Mouse (Mus musculus) CD4-positive helper T cell, adult 2 months (primary cell): ENCODE data around the gene Shmt2.

Experiments used
- DNase-seq: peaks from one replicate; pipeline ENCODE4 v3.0.0-alpha.2; 2012; ENCODE audit warnings: low read depth, missing footprints, low spot score

Gene Shmt2

DNA sequence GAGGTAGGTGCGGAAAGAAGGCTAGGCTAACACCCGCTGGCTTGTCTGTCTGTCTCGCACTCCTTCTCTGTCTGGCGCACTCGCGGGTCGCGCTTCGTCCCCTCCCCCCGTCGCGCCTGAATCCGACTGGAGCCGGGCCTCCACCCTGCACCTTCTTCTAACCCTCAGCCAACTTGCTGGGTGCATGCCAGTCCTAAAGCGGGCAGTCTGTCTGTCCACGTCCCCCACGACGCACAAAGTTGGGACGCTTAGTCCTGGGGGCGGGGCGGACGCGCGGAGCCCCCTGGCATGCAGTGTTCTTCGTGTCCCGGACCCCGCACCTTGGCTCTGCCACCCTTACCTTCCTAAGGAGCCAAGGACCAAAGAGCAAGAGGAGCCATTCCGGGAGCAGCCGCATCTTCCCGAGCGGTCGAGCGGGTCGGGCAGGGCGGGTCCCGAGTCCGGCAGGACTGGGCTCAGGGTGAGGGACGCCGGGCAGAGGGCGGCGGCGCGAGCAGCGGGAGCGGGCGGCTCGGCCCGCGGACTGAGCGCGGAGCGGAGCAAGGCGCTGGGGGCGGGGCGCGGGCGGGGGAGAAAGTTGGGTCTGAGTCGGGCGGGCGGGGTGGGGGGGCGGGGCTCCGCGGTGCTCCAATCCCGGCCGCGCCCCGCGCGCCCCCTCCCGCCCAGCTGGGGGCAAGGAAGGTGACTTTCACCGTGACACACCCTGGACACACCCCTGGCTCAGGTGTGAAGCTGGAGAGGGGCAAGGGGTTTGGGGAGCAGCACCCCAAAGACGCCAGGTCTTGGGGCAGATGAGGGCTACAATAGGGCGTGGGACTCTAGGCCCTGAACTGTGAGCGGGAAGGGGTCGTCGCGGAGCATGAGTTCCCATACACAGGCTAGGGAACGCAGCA, 12.0 kb upstream of the Shmt2 start, which contains the start of gene Nxph4:
Gene Nxph4 (minus strand): TSS at position 524 of the 893 bp plus-strand sequence.
- DNase-seq: peak; percentile 41

DNA sequence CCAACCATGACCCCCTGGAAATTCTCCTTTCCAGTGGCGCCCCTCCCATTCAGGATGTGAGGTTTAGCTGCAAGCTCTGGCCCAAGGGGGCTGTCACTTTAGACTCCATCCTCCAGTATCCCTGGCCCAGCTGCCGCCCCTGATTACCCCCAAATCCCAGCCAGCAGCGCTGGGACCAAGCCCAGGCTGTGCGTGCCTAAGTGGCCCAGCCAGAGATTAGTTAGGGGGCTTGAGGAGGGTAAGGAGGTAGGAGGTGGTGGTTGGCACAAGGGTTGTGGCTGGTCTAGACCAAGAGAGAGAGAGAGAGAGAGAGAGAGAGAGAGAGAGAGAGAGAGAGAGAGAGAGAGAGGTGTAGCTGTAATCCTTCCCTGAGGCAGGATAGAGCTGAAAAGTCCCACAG, 9.3 kb upstream of the Shmt2 start:
- no peak for DNase-seq

DNA sequence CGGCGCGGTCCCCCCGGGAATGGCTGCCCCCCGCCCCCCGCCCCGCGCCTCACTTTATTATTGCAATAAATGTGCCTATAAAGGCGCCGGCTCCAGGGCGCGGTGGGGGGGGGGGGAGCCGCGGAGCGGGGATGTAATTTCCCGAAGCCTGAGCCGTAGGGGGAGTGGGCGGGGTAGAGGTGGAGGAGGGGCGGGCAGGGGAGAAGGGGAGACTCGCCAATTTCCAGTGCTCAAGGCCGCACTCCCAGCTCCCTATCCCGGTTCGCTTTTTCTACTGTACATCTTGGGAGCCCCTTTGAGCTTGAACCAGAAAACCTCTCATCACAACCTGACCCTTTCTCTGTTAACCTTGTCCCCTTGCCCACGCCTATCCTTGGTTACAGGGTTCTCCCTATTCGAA, 8.7 kb upstream of the Shmt2 start:
- no peak for DNase-seq

DNA sequence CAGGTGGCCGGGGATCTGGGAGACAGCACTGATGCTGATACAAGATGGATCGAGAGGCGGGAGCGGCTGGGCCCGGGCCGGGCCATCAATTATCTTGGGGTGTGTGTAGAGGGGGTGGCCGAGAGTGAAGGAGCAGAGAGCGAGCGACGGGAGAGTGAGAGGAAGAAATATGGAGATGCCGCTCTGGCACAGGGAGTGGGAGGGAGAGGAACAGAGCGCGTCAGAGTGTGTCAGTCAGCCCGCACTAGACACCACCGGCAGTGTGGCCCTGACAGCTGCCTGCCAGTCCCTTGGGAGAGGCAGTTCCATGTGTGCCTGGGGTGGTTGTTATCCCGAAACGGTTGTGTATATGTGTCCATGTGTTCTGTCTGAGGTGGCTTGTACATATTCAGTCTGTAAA, 5.2 kb upstream of the Shmt2 start:
- DNase-seq: no peak

DNA sequence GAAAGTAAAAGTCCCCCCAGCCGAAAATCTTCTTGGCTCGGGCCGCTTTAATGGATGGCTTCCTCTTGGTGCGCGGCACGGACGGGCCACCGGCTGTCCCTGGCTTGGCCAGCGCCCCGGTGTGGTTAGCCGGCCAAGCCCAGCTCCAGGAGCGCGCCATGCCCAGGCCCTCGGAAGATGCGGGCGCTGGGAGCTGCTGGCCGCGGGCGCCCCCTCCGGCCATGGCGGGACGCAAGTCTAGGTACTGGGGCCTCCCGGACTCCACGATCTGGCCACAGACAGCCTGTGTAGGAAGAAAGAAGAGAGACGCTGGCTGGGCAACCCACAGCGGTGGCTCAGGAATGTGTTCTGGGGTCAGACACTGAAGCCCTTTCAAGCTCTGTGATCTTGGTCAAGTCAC, 4.4 kb upstream of the Shmt2 start:
- no peak for DNase-seq

DNA sequence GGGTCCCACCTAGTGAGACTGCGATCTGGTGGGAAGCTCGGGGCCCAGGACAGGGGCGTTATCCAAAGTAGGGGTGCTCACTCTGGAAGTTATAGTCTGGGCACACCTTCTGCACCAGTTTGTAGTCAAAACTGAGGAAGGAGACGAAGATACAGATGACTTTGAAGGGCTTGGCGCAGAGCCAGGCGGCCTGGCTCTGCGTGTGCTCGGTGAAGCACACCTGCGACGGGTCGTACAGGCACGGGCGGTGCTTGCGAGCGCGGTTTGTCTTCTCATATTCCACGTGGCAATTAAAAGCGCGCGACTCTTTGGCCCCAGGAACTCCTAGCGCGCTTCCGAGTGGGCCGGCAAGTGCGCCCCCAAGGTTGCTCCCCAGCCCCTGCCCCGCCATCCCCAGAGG, 3.8 kb upstream of the Shmt2 start:
- peak; percentile 75 for DNase-seq

DNA sequence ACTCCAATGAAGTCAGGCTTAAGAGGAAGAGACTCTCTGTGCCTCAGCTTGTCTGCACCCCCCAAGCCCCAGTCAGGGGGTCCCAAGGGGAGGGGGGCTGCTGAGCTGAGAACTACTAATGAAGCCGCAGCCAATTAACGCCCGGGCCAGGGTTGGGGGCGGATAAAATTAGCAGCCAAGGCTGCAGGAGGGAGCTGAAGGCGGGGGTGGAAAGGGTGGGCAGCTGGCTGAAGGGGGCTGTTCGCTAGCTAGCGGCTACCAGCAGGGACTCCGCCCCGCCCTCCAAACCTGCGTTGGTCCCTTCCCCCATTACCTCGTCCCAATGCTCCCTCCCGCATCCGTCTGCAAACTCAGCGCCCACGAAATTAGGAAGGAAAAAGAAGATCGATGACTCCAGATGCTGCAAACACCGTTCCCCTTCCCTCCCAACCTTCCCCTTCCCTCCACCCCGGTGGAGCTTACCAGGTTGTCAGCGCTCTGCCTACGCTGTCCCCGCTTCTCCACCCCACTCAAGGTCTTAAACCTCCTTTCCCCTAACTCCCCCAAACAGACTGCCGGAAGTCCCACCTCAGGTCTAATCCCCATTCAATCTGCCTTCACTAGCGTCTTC, 2.5 kb upstream of the Shmt2 start:
- no peak for DNase-seq

DNA sequence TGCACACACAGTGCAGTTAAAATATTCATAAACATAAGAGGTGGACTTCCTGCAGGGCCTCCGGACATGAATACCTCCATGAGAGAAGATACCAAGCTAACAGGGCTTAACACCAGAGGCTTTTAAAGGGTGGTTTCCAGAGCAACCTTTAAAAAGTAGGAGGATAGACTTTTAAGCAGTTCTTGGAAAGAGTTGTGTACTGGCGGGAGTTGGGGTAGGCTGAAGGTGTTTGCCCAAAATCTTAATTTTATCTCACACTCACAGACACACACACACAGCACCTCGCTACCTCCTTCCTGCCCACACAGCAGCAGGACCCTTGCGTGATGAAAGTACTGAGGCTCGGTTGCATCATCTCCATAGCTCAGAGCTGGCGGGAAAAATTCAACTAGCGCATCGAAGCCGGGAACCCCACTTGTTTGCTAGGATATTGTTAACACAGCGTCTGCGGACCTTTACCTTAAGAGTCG, 598 bp downstream of the Shmt2 start:
- peak; percentile 53 for DNase-seq

DNA sequence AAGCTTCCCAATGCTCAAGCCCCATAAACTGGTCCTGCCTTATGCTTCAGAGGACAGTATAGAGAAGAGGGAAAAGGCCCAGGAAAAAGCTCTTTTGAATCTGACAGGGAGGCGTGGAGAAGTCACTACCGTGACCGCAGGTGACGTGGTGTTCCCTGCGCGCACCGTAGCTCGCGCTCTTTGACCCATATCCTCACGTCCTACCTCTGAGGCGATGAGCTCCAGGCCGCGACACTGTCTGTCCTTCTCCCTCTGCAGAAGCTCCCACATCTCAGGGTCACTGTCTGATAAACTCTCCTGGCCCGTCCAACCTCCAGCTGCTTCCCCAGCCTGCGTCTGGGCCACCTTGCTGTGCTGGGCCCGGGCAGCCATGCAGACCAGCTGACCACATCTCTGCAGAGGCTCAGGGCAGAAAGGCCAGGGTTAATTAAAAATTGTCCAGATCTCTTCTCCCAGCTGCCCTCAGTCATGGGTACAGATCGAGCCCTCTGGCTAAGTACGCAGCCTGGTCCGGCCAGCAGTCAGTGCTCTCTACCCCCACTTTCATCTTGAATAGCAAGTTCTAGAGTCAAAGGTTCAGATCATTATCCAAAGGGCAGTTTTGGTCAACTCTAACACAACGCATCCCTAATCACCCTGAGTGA, 1.4 kb downstream of the Shmt2 start:
- peak; percentile 1 for DNase-seq

DNA sequence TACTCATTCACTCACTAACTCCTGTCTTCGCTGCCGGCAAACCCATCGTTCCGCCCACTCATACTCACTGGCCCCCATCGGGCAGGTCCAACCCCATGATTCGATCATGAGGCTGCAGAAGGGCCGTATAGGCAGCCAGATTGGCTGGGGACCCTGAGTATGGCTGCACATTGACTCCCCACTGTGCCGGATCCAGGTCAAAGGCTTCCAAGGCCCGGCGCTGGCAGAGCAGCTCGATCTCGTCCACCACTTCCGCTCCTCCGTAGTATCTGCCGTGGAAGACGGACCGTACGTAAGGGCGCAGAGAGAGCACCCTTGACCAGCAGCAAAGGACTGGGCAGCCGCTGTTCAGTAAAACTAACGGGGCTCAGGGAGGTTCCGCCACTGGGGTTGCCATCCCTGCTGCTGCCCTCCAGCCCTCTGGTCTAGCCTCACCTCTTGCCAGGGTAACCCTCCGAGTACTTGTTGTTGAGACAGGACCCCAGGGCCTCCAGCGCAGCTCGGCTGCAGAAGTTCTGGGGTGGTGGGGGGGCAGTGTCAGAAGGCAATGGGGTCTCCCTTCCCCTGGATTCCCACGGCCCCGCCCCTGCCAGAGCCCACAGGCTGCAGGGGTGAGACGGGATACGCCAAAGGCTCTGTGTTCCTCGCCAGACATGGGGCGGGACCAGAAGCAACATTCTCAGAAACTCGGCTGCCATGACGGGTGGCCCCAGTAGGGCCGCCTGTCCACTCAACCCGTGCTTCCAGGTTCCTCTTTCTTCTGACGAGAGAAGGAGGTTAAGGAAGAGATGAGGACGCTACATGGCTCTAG, 2.1 kb downstream of the Shmt2 start:
- no peak for DNase-seq

DNA sequence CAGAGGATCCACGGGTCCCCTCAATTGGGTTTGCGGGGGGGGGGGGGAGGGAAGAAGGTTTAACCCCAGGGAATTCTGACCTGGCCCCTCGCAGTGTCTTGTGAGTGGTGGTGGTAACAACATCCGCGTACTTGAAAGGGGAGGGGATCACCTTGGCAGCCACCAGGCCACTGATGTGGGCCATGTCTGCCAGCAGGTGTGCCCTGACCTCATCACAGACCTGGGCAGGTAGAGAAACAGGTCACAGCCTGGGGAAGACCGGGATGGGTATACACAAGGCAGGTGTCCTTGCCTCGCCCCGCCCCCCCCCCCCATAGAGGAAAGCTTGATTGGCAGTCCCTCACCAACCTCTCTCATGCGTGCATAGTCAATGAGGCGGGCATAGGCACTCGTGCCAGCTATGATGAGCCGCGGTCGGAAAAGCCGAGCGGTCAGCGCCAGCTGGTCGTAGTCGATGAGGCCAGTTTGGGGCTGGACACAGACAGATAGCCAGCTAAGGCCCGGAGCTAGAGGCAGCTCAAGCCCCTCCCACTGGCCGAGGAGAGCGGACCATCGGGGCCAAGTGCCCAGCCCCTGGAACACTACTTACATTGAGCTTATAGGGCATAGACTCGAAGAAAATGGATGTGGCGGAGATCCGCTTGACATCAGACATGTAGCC, 3.1 kb downstream of the Shmt2 start:
- DNase-seq: no peak

DNA sequence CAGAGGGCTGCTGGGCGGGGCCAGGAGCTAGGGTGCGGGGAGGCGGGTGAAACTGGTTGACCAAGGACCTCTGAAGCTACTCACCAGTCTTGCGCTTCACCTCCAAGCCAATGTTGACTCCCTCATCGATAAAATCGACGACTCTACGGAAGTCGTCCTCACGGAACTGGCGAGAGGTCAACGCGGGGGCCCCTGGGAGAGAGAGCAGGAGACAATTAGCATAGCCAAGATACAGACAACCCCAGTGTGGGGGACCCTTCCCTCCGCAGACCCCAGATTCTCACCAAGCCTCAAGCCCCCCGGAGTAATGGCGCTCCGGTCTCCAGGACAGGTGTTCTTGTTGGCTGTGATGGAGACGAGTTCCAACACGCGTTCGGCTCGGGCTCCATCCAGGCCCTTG, 4.3 kb downstream of the Shmt2 start:
- DNase-seq: no peak

DNA sequence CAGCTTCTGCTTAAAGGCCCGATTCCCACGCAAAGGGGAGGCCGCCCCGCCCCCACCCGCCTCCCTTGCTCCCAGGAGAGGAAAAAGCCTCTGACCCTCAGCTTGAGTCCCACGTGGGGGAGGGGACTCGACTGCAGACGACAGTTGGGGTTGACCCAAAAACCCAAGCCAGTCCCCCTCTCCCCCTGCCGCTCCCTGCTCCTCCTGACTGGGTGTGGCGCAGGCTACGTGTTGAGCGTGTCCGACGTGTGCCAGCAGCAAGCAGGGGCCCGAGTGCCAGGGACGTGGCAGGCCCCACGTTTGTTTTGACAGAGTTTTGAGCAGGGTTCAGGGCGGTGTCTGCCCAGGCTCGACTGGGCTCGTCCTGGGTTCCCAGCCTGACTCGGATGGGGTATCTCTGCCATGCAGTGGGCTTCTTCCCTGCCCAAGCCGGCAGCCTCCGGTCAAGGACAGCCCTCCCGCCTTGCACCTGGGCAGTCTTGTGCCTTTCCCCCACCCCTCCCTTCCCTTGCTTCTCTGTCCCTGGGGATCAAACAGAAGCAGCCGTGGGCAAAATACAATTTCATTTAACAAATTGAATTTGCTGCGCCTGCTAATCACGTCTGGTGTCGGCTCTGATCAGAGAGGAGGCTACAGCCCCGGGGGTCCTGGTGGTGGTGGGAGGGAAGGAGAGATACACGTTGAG, 5.5 kb downstream of the Shmt2 start:
- DNase-seq: no peak

DNA sequence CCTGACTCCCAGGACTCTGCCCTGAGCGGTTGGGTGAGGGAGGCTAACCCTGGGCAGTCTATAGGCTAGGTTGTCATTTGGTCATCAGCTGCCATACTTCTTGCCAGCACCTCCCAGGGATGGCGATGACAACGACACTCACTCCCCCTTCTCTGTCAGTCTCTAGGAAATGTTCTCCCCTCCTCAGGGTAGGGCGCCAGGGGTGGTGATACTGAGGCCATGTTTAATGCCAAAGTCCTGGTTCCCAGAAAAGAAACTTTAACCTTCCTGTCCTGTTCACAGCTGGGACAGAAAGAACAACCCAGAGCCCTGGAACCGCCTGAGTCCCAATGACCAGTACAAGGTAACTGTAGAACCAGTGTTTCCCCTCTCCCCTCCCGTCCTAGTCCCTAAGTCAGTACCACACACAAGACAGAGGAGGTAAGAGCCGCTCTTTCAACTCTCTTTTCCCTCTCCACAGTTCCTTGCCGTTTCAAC, 6.2 kb downstream of the Shmt2 start:
- no peak for DNase-seq

DNA sequence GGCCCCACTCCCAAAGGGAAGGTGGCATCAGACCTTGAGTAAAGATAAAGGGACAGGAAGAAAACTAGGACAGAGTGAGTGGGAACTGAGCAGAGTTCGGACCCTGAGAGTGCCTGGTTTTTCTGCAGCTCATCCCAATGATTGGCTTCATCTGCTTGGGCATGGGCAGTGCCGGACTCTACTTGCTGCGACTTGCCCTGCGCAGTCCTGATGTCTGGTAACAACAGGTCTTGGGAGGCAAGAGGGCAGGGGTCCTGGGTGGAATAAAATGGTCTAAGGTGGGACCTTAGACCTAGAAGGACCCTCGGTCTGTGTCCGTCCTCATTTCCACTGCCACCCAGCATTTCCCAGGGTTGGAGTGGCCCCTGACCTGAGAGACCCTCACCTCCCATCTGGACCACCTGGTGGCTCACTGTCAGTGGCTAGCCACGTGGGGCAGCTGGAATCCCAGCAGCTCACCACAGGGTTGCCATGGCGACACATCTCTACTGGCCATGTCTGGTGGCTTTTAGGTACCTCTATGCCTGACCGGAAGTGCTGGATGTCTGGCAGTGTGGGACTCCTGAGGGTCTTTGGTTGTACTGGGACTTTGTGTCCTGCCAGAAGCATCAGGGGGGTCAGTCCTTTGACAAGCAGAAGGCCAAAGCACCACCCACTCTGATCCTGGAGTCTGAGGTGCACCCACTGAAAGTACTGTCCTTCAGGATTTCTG, 6.8 kb downstream of the Shmt2 start:
- no peak for DNase-seq

DNA sequence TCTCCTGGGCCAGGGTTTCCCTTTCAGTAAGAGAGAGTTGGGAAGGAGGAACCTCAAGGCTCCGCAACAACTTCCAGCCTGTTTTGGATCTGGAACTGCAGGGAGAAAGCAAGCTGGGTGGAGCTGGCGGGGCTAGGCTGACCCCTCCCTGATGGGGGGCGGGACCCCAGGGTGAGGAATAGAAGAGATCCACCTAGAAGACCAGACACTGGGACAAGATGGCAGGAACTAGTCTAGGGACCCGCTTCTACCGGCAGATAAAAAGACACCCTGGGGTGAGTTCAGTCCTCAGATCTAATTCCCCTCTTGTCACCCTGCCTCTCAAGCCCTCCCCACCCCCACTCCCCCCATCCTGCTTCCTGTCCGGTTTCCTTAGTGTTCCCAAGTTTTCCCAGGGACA, 7.5 kb downstream of the Shmt2 start, which contains the start of gene Ndufa4l2:
Gene Ndufa4l2 (plus strand): TSS at position 204 of the 400 bp plus-strand sequence.
- DNase-seq: no peak

DNA sequence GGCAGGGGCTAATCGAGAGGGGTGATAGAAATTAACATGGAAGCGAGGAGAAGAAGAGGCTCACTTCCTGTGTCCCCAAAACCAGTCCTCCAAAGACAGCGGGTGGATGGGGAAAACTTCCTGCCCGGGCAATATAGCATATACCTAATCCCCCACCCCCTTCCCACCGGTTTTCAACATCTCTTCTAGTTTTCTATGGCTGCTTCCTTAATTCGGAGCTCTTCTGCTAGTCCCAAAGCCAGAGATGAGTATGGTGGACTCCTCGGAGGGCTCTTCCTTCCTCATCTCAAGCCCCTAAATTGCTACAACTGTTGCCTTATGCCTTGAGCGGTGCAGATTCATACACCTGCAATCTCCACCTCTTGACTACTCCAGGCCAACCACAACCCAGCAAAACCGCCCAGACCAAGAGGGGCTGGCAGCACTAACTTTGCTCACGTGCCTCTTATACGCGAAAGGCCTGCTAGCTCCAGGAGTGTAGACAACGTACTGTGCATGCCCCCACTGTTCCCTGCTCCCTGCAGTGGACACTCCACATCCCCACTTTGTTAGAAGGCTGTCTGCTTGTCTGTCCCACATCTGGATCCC, 8.0 kb downstream of the Shmt2 start:
- no peak for DNase-seq

DNA sequence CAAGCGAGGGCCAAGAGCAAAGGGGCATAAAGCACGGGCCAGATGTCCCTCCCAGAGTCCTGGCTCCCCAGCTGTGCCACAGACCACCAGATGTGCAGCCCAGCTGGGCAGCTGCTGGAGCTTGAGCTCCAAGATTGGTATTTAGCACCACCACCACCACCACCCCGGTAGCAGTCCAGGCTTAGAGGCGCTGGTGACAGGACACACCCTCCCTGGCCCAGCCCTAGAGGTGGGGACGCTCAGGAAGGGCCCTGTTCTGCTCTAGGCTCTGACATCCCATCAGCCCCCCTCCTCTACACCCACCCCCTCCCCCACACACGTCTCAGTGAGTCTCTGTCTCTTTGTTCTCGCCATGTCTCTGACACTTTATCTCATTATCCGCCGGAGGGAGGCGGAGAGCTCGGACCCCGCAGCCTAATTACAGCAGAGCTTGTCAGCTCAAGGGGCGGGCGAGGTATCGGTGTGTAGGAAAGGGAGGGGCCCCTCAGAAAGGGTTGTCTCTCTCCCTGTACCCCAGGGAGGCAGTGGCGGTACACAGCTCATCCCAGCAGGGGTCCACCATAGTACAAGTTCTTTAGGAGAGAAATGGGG, 8.6 kb downstream of the Shmt2 start:
- peak; percentile 31 for DNase-seq

DNA sequence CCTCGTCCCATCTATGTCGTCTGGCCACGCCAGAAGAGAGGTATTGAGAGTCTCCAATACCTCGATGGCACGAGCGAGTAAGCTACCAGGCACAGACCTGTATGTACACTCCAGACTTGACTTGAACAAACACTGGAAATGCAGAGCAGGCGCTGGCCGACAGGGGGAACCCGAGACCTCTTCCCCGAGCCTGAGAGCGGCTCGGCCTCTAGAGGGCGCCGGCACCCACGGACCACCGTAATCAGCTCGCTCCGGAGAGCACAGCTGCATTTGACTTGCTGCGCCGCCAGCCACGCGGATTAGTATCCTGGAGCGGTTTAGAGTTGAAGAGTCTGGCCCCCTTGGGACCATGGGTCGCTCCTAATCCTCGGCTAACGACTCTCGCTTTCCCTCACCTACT, 9.4 kb downstream of the Shmt2 start:
- DNase-seq: peak; percentile 92
